Mouse (Mus musculus) myocyte (in vitro differentiated cells): Measurements from ENCODE around the gene Zfp428.

Experiments used
- CEBPB ChIP-seq: IDR thresholded peaks from 2 replicates; pipeline ENCODE4 v1.6.1; 2011; ENCODE audit warnings: mild to moderate bottlenecking, moderate library complexity; ENCODE audit not compliant: poor library complexity, insufficient read depth, severe bottlenecking
- E2F4 ChIP-seq: IDR thresholded peaks from one replicate; pipeline ENCODE4 v1.6.1; 2011; ENCODE audit warnings: mild to moderate bottlenecking, control low read depth, moderate library complexity; ENCODE audit not compliant: insufficient read depth
- MAX ChIP-seq: IDR thresholded peaks from one replicate; pipeline ENCODE4 v1.6.1; 2011; ENCODE audit warnings: low read depth, mild to moderate bottlenecking, control low read depth
- MYOD1 ChIP-seq, 3 experiments: IDR thresholded peaks; one replicate each; pipeline ENCODE4 v1.6.1; 2011; ENCODE audit warnings: control low read depth in 2 of 3, low read depth in 2 of 3, mild to moderate bottlenecking in 2 of 3, moderate library complexity in 1 of 3; ENCODE audit not compliant: insufficient read length in 2 of 3, control insufficient read depth in 1 of 3
- MYOG ChIP-seq, 3 experiments: IDR thresholded peaks; one replicate each; pipeline ENCODE4 v1.6.1; 2011; ENCODE audit warnings: control low read depth in 2 of 3, low read depth in 2 of 3, mild to moderate bottlenecking in 2 of 3; ENCODE audit not compliant: insufficient read length in 2 of 3, control insufficient read depth in 1 of 3, insufficient read depth in 1 of 3
- POLR2A ChIP-seq: IDR thresholded peaks from one replicate; pipeline ENCODE4 v1.6.1; 2011; ENCODE audit warnings: low read depth, mild to moderate bottlenecking, control low read depth, moderate library complexity; ENCODE audit not compliant: insufficient read length
- POLR2AphosphoS2 ChIP-seq: IDR thresholded peaks from one replicate; pipeline ENCODE4 v1.6.1; 2011; ENCODE audit warnings: low read depth, control low read depth; ENCODE audit not compliant: insufficient read length
- SRF ChIP-seq: IDR thresholded peaks from one replicate; pipeline ENCODE4 v1.6.1; 2011; ENCODE audit warnings: low read depth; ENCODE audit not compliant: control insufficient read depth, insufficient read length
- TCF12 ChIP-seq: IDR thresholded peaks from one replicate; pipeline ENCODE4 v1.6.1; 2011; ENCODE audit warnings: mild to moderate bottlenecking, control low read depth; ENCODE audit not compliant: poor library complexity, insufficient read depth, severe bottlenecking
- USF1 ChIP-seq: IDR thresholded peaks from one replicate; pipeline ENCODE4 v1.6.1; 2011; ENCODE audit warnings: low read depth, mild to moderate bottlenecking, control low read depth, moderate library complexity

DNA sequence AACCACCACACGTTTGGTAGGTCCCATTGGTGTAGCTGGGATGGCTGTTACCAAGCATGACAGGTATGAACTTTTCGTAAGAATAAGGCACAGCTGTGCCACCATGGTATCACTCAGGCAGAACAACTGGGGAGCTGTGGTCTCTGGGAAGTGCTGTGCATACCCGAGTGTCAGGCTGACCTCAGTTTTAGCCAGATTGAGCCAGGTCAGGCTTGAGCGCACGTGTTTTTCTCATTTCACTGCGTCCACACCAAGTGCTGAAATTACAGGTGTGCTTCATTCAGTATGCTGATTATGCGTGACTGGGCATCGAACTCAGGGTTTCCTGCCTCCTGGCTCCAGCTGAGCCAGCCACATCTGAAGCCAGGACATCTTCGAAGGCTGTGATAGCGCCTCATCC lies 49.0 kb downstream of the Zfp428 start:
- no peak for TF ChIP-seq POLR2A
- no peak for TF ChIP-seq POLR2AphosphoS2
- no peak for TF ChIP-seq E2F4
- no peak for TF ChIP-seq MYOD1 (IDR thresholded peaks at IDR 0.05; ENCODE audit: control insufficient read depth in 1 of 3, insufficient read length in 2 of 3, low read depth in 2 of 3)
- no peak for TF ChIP-seq MYOG (IDR thresholded peaks at IDR 0.05; ENCODE audit: control insufficient read depth in 1 of 3, insufficient read depth in 1 of 3, insufficient read length in 2 of 3, low read depth in 2 of 3)
- TF ChIP-seq CEBPB, result no peak
- TF ChIP-seq USF1, result no peak
- no peak for TF ChIP-seq MAX
- TF ChIP-seq SRF, result no peak
- no peak for TF ChIP-seq TCF12
